Mouse (Mus musculus) MEL (cell line): ENCODE measurements around the gene Gm49361. TPM values are rescaled to one million over a fixed set of nuclear protein-coding genes. Genes with fewer than 3 reads are reported as not detected.

ENCODE experiments used
- DNase-seq: peaks from one replicate; pipeline ENCODE4 v3.0.0; 2011; ENCODE audit warnings: low read depth, low spot score
- H3K27ac ChIP-seq: 2 replicates; pipeline ENCODE4 v1.5.1; 2012; ENCODE audit warnings: low read depth, mild to moderate bottlenecking, control low read depth, low read length, moderate library complexity; ENCODE audit not compliant: control insufficient read depth
- H3K27me3 ChIP-seq, 2 experiments: fragments of 150-350 bp in 1 of 2; sonication (generic) in 1 of 2; 2 replicates each; pipeline ENCODE4 v1.6.1; 2012; ENCODE audit warnings: low read length in 2 of 2, mild to moderate bottlenecking in 2 of 2, improper control_type of control experiment in 1 of 2, moderate library complexity in 1 of 2; ENCODE audit not compliant: insufficient read depth in 2 of 2, control insufficient read depth in 1 of 2
- H3K36me3 ChIP-seq, 2 experiments: 2 replicates each; pipeline ENCODE4 v1.6.1; 2012 to 2014; ENCODE audit warnings: low read length in 2 of 2, improper control_type of control experiment in 1 of 2, inconsistent platforms in 1 of 2, mild to moderate bottlenecking in 1 of 2; ENCODE audit not compliant: insufficient read depth in 2 of 2, control insufficient read depth in 1 of 2
- H3K4me1 ChIP-seq, 2 experiments: fragments of 150-350 bp in 1 of 2; sonication (generic) in 1 of 2; 2 replicates each; pipeline ENCODE4 v1.6.1; 2012; ENCODE audit warnings: low read length in 2 of 2, improper control_type of control experiment in 1 of 2, mild to moderate bottlenecking in 1 of 2; ENCODE audit not compliant: insufficient read depth in 2 of 2, control insufficient read depth in 1 of 2
- H3K4me3 ChIP-seq, 2 experiments: fragments of 150-350 bp in 1 of 2; sonication (generic) in 1 of 2; 2 replicates each; pipeline ENCODE4 v1.5.1; 2012; ENCODE audit warnings: low read depth in 2 of 2, low read length in 2 of 2, mild to moderate bottlenecking in 2 of 2, moderate library complexity in 2 of 2, control low read depth in 1 of 2, improper control_type of control experiment in 1 of 2; ENCODE audit not compliant: control insufficient read depth in 1 of 2, insufficient read depth in 1 of 2
- H3K79me2 ChIP-seq: 2 replicates; pipeline ENCODE4 v1.6.1; 2012; ENCODE audit warnings: mild to moderate bottlenecking, low read length, moderate library complexity; ENCODE audit not compliant: control insufficient read depth, poor library complexity, insufficient read depth
- H3K9ac ChIP-seq: 2 replicates; pipeline ENCODE4 v1.6.1; 2012; ENCODE audit warnings: low read depth, mild to moderate bottlenecking, control low read depth, low read length, moderate library complexity; ENCODE audit not compliant: control insufficient read depth, poor library complexity, severe bottlenecking
- H3K9me3 ChIP-seq: fragments of 150-350 bp; sonication (generic); replicated peaks from 2 replicates; pipeline ENCODE4 v1.6.1; 2012; ENCODE audit warnings: mild to moderate bottlenecking, low read length, improper control_type of control experiment, moderate library complexity; ENCODE audit not compliant: insufficient read depth
- BHLHE40 ChIP-seq: IDR thresholded peaks from 2 replicates; pipeline ENCODE4 v1.6.1; 2012; ENCODE audit warnings: low read depth, mild to moderate bottlenecking, inconsistent platforms, low read length, improper control_type of control experiment, borderline replicate concordance
- E2F4 ChIP-seq: IDR thresholded peaks from 2 replicates; pipeline ENCODE4 v1.6.1; 2011; ENCODE audit warnings: low read depth, low read length, improper control_type of control experiment, borderline replicate concordance
- ELF1 ChIP-seq: IDR thresholded peaks from 2 replicates; pipeline ENCODE4 v1.6.1; 2014; ENCODE audit warnings: low read depth, mild to moderate bottlenecking, inconsistent platforms, low read length, improper control_type of control experiment, moderate library complexity
- EP300 ChIP-seq, 2 experiments: IDR thresholded peaks; 2 replicates each; pipeline ENCODE4 v1.6.1; 2011; ENCODE audit warnings: improper control_type of control experiment in 2 of 2, low read length in 2 of 2, low read depth in 1 of 2, mild to moderate bottlenecking in 1 of 2
- ETS1 ChIP-seq: IDR thresholded peaks from 2 replicates; pipeline ENCODE4 v1.6.1; 2012; ENCODE audit warnings: low read depth, mild to moderate bottlenecking, inconsistent platforms, low read length, improper control_type of control experiment, moderate library complexity
- GABPA ChIP-seq: IDR thresholded peaks from 2 replicates; pipeline ENCODE4 v1.6.1; 2012; ENCODE audit warnings: low read depth, mild to moderate bottlenecking, inconsistent platforms, low read length, improper control_type of control experiment, moderate library complexity
- GATA1 ChIP-seq: IDR thresholded peaks from 2 replicates; pipeline ENCODE4 v1.6.1; 2011; ENCODE audit warnings: low read depth, low read length, improper control_type of control experiment
- MAFK ChIP-seq: IDR thresholded peaks from 2 replicates; pipeline ENCODE4 v1.6.1; 2011; ENCODE audit warnings: low read depth, mild to moderate bottlenecking, low read length, improper control_type of control experiment, borderline replicate concordance
- MAX ChIP-seq: IDR thresholded peaks from 2 replicates; pipeline ENCODE4 v1.6.1; 2011; ENCODE audit warnings: low read length, improper control_type of control experiment
- MAZ ChIP-seq: IDR thresholded peaks from 2 replicates; pipeline ENCODE4 v1.6.1; 2012; ENCODE audit warnings: low read depth, mild to moderate bottlenecking, inconsistent platforms, low read length, improper control_type of control experiment
- MXI1 ChIP-seq: IDR thresholded peaks from 2 replicates; pipeline ENCODE4 v1.6.1; 2011; ENCODE audit warnings: mild to moderate bottlenecking, low read depth, low read length, improper control_type of control experiment
- NRF1 ChIP-seq: IDR thresholded peaks from 2 replicates; pipeline ENCODE4 v1.6.1; 2014; ENCODE audit warnings: low read depth, mild to moderate bottlenecking, inconsistent platforms, low read length, improper control_type of control experiment, moderate library complexity; ENCODE audit not compliant: poor library complexity, insufficient read depth, severe bottlenecking
- POLR2AphosphoS2 ChIP-seq: IDR thresholded peaks from 2 replicates; pipeline ENCODE4 v1.6.1; 2011; ENCODE audit warnings: low read length, improper control_type of control experiment
- POLR2AphosphoS5 ChIP-seq: IDR thresholded peaks from 2 replicates; pipeline ENCODE4 v1.6.1; 2012; ENCODE audit warnings: low read depth, borderline replicate concordance, mild to moderate bottlenecking, inconsistent platforms, low read length, moderate library complexity, mixed read lengths
- RAD21 ChIP-seq: IDR thresholded peaks from 2 replicates; pipeline ENCODE4 v1.6.1; 2011; ENCODE audit warnings: mild to moderate bottlenecking, low read depth, low read length, improper control_type of control experiment
- RCOR1 ChIP-seq: IDR thresholded peaks from 2 replicates; pipeline ENCODE4 v1.6.1; 2012; ENCODE audit warnings: low read depth, mild to moderate bottlenecking, inconsistent platforms, low read length, improper control_type of control experiment
- SMC3 ChIP-seq: IDR thresholded peaks from 2 replicates; pipeline ENCODE4 v1.6.1; 2011; ENCODE audit warnings: low read depth, low read length, improper control_type of control experiment
- TAL1 ChIP-seq: IDR thresholded peaks from 2 replicates; pipeline ENCODE4 v1.6.1; 2012; ENCODE audit warnings: mild to moderate bottlenecking, inconsistent platforms, low read length, moderate library complexity, mixed read lengths
- TCF12 ChIP-seq: IDR thresholded peaks from 2 replicates; pipeline ENCODE4 v1.6.1; 2014; ENCODE audit warnings: low read depth, mild to moderate bottlenecking, inconsistent platforms, low read length, improper control_type of control experiment, moderate library complexity
- UBTF ChIP-seq: IDR thresholded peaks from 2 replicates; pipeline ENCODE4 v1.6.1; 2012; ENCODE audit warnings: low read depth, mild to moderate bottlenecking, inconsistent platforms, low read length, improper control_type of control experiment, moderate library complexity, borderline replicate concordance; ENCODE audit not compliant: insufficient read depth
- USF1 ChIP-seq: IDR thresholded peaks from 2 replicates; pipeline ENCODE4 v1.6.1; 2014; ENCODE audit warnings: low read depth, mild to moderate bottlenecking, inconsistent platforms, low read length, improper control_type of control experiment, moderate library complexity
- USF2 ChIP-seq, 2 experiments: IDR thresholded peaks; 2 replicates each; pipeline ENCODE4 v1.6.1; 2011 to 2012; ENCODE audit warnings: improper control_type of control experiment in 2 of 2, low read length in 2 of 2, borderline replicate concordance in 1 of 2, inconsistent platforms in 1 of 2, low read depth in 1 of 2, mild to moderate bottlenecking in 1 of 2; ENCODE audit not compliant: insufficient read depth in 1 of 2
- ZKSCAN1 ChIP-seq: IDR thresholded peaks from 2 replicates; pipeline ENCODE4 v1.6.1; 2012; ENCODE audit warnings: low read depth, mild to moderate bottlenecking, inconsistent platforms, low read length, improper control_type of control experiment, moderate library complexity
- ZNF384 ChIP-seq: IDR thresholded peaks from 2 replicates; pipeline ENCODE4 v1.6.1; 2012; ENCODE audit warnings: low read depth, mild to moderate bottlenecking, inconsistent platforms, low read length, improper control_type of control experiment
- polyA plus RNA-seq, 2 experiments: library from polyadenylated mRNA; stranded (reverse) in 1 of 2; unstranded in 1 of 2; fragments of >175 nt in 1 of 2; fragments of >200 nt in 1 of 2; gene quantifications; 2 replicates each; pipeline versions ENCODE4 v1.2.1 to v1.2.4; 2012; ENCODE audit warnings: low replicate concordance in 2 of 2, low read depth in 1 of 2; ENCODE audit not compliant: insufficient read length in 2 of 2, insufficient read depth in 1 of 2, missing spikeins in 1 of 2
- total RNA-seq: library from RNA; depleted of rRNA; stranded (reverse); fragments of 300-350 nt; gene quantifications from 2 replicates; pipeline ENCODE4 v1.2.3, GENCODE M21; 2012

The Gm49361 gene
- total and polyA plus RNA-seq, 3 experiments: not detected

DNA sequence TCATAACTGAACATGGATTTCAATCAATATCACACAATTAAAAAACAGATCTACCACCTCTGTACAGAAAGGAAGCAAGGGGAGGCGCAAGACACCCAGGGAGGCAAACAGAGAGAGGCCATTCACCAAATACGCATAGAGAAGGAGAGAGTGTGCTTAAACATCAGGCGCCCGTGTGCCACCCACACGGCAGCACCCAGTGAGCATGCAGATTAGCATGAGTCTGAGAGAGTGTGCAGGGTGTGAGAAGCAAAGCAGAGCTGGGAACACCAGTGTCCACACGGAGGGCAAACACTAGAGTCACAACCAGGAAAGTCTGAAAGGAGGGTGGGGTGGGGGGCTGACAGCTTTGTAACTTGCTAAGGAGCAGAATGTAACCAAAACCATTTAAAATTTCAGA is 130.1 kb downstream of the Gm49361 start:
- DNase-seq: no peak

DNA sequence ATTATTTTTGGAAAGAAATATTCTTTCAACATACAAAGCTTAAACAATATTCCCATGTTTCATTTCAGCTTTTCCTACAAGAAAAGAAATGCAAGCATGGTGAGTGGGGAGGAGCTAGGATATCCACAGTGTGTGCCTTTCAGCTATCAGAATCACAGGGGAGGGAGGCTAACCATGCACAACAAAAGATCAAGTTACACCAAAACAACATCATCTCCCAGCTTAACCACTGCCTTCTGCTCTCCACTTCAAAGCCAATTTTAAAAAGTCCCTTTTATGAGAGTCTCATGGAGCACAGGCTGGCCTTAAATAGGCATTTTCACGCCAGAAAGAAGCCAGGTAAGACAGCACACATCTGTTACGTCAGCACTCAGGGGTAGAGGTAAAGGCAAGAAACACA is 134.9 kb downstream of the Gm49361 start:
- no peak overlapping the region for H3K9ac ChIP-seq
- H3K79me2 ChIP-seq: peaks cover 8% of the 10 kb centered on the region
- H3K4me1 ChIP-seq: no peaks in the 10 kb centered on the region; a peak in 1 of 4 replicates
- no peaks in the 10 kb centered on the region for H3K27me3 ChIP-seq
- H3K27ac ChIP-seq: no peak overlapping the region
- peaks cover 8 to 30% of the 10 kb centered on the region in 2 experiments for H3K36me3 ChIP-seq
- TF ChIP-seq ELF1: no peak
- no peaks in the 10 kb centered on the region for H3K9me3 ChIP-seq
- H3K4me3 ChIP-seq: no peak overlapping the region
- DNase-seq: no peak

More for the DNA sequence above, 130.1 kb downstream of the Gm49361 start:
- no peak overlapping the region for H3K4me3 ChIP-seq
- H3K36me3 ChIP-seq: peaks cover 0 to 35% of the 10 kb centered on the region in 2 experiments
- no peak overlapping the region for H3K9ac ChIP-seq
- no peaks in the 10 kb centered on the region for H3K4me1 ChIP-seq
- H3K9me3 ChIP-seq: no peaks in the 10 kb centered on the region
- H3K79me2 ChIP-seq: peaks cover 3% of the 10 kb centered on the region
- no peak overlapping the region for H3K27ac ChIP-seq
- H3K27me3 ChIP-seq: no peaks in the 10 kb centered on the region
- TF ChIP-seq RAD21 (no peak), UBTF (no peak), POLR2AphosphoS2 (no peak), E2F4 (no peak), ETS1 (no peak), POLR2AphosphoS5 (no peak), RCOR1 (no peak), TCF12 (no peak)

DNA sequence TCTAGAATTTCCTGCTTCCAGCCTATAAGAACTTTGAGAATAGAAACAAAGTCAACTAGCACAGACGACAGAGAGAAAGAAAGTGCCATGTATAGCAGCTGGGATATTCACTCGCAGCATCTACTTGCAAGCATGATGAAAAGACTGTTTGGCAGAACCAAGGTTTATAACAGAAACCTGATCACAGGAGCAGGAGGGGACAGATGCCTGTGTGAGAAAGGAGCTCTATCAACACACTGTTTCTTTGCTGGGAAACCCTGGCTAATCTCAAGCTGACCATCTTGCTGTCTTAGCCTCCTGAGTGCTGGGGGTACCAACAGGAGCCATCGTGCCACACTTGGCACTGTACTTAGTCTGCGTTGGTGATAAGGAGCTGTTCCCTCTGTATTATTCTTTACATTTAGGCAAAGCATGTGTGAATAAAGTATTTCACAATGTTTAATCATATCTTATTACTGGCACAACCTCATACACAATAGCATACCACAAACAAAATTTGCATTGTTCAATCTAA is 136.0 kb downstream of the Gm49361 start:
- Histone ChIP-seq H3K4me1 (no peaks in the 10 kb centered on the region; a peak in 1 of 4 replicates), H3K9me3 (no peaks in the 10 kb centered on the region), H3K36me3 (peaks cover 8 to 37% of the 10 kb centered on the region in 2 experiments), H3K27me3 (no peaks in the 10 kb centered on the region), H3K27ac (no peak overlapping the region), H3K4me3 (no peak overlapping the region), H3K9ac (no peak overlapping the region), H3K79me2 (peaks cover 5% of the 10 kb centered on the region)
- no peak for DNase-seq
- TF ChIP-seq TAL1: no peak
- no peak for TF ChIP-seq MAZ
- TF ChIP-seq ZNF384: no peak
- TF ChIP-seq USF1: no peak
- TF ChIP-seq RAD21: no peak
- no peak for TF ChIP-seq USF2 (IDR thresholded peaks at IDR 0.05; ENCODE audit: borderline replicate concordance in 1 of 2, insufficient read depth in 1 of 2, low read depth in 1 of 2, low read length in 2 of 2)
- TF ChIP-seq UBTF: no peak
- no peak for TF ChIP-seq RCOR1
- no peak for TF ChIP-seq ZKSCAN1
- no peak for TF ChIP-seq NRF1
- TF ChIP-seq ETS1: no peak
- no peak for TF ChIP-seq GABPA
- no peak for TF ChIP-seq SMC3
- TF ChIP-seq BHLHE40: no peak
- no peak for TF ChIP-seq GATA1
- TF ChIP-seq EP300 (IDR thresholded peaks at IDR 0.05; ENCODE audit: low read depth in 1 of 2, low read length in 2 of 2): no peak
- no peak for TF ChIP-seq POLR2AphosphoS5
- no peak for TF ChIP-seq MXI1
- TF ChIP-seq MAX: no peak
- TF ChIP-seq MAFK: no peak
